ENCODE assay signal across 13 mouse cellular contexts in the genomic region with DNA sequence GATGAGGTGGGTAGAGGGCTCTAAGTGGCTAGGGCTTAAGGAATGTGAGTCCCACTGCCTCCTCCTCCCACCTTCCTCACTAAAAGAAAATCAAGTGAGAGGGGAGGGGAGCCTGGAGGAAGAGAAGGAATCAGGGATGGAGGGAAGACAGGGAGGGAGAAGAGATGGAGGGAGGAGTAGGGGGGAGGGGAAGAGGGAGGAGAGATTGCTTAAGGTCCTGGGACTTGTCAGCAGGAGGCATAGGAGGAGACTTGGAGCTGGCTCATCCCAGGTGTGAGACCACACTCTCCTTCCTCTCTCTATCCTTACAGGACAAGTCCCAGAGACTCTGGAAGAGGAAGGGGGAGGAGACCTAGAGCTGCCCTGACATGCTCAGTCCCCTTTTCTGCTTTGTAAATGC.
DNase-seq lines count a peak whose midpoint lies in the region; ATAC-seq and TF ChIP-seq lines count a peak whose summit lies in the region.
"Had no signal": no experiment of that assay in that cellular context is flagged by ENCODE, and none has a peak within 500 bp of the region (broad histone marks: within the 10 kb centered on the region; RNA-seq: fewer than 3 reads in every experiment).

No protein-coding gene starts in this region.

- peak overlapping the region; percentile 75; the same call in 1 of the 2 replicates for H3K27ac ChIP-seq in heart, embryonic 10.5 days
- H3K27ac ChIP-seq in kidney, embryonic 16.5 days (ENCODE audit: low read length) = peak overlapping the region; percentile 85
- H3K27ac ChIP-seq in limb, embryonic 10.5 days = peak overlapping the region; percentile 39; the same call in 1 of the 2 replicates
- H3K27ac ChIP-seq: embryonic facial prominence, embryonic 13.5 days; left cerebral cortex, adult 2 months; liver, embryonic 13.5 days had no signal

- peaks cover 27% of the 10 kb centered on the region for H3K4me1 ChIP-seq in heart, embryonic 10.5 days
- H3K4me1 ChIP-seq in kidney, embryonic 16.5 days (ENCODE audit: insufficient read depth, low read length) = peaks cover 6% of the 10 kb centered on the region; the same call in 1 of the 2 replicates
- H3K4me1 ChIP-seq in limb, embryonic 10.5 days = 0 out of 2 replicates have a peak, but pooled peaks cover 8% of the 10 kb centered on the region
- H3K4me1 ChIP-seq: liver, embryonic 13.5 days had no signal

- H3K36me3 ChIP-seq in heart, embryonic 10.5 days = no peaks in the 10 kb centered on the region
- no peaks in the 10 kb centered on the region for H3K36me3 ChIP-seq in kidney, embryonic 16.5 days (ENCODE audit: insufficient read depth, low read length)
- peaks cover 7% of the 10 kb centered on the region for H3K36me3 ChIP-seq in C2C12 (ENCODE audit: control insufficient read depth, insufficient read depth)
- no peaks in the 10 kb centered on the region for H3K36me3 ChIP-seq in limb, embryonic 10.5 days
- H3K36me3 ChIP-seq: embryonic facial prominence, embryonic 13.5 days; liver, embryonic 13.5 days had no signal

- peak overlapping the region; percentile 62 for H3ac ChIP-seq in C2C12 (ENCODE audit: control insufficient read depth, insufficient read length, low read depth)

- H3K79me2 ChIP-seq in C2C12 (ENCODE audit: control insufficient read depth, insufficient read depth) = peaks cover 45% of the 10 kb centered on the region

- peaks cover 26% of the 10 kb centered on the region for H3K79me3 ChIP-seq in C2C12 (ENCODE audit: low read depth)

- no peaks in the 10 kb centered on the region; the same call in 1 of the 2 replicates for H3K27me3 ChIP-seq in heart, embryonic 10.5 days (ENCODE audit: insufficient read depth, poor library complexity, severe bottlenecking)
- no peaks in the 10 kb centered on the region for H3K27me3 ChIP-seq in kidney, embryonic 16.5 days (ENCODE audit: insufficient read depth, low read length)
- H3K27me3 ChIP-seq in C2C12 (ENCODE audit: control insufficient read depth, insufficient read depth, insufficient read length) = no peaks in the 10 kb centered on the region
- no peaks in the 10 kb centered on the region for H3K27me3 ChIP-seq in limb, embryonic 10.5 days (ENCODE audit: low read depth, poor library complexity, severe bottlenecking)
- H3K27me3 ChIP-seq: embryonic facial prominence, embryonic 13.5 days; liver, embryonic 13.5 days had no signal

- DNase-seq in heart, embryonic 10.5 days (ENCODE audit: low spot score) = no peak
- DNase-seq in heart, adult 9 months (ENCODE audit: low spot score in 2 of 2) = no peak
- no peak for DNase-seq in kidney, adult 8-10 months
- DNase-seq in limb, embryonic 10.5 days (ENCODE audit: low spot score) = no peak
- DNase-seq in urinary bladder, postnatal 36 days (ENCODE audit: low spot score in 2 of 2) = no peak
- DNase-seq: cerebellum, adult 18-20 months; liver, embryonic 13.5 days; thymus, postnatal 25 days had no signal

- peak overlapping the region; percentile 27 for H3K4me2 ChIP-seq in kidney, embryonic 16.5 days (replicated peaks; ENCODE audit: low read depth, low read length)
- H3K4me2 ChIP-seq: embryonic facial prominence, embryonic 13.5 days; liver, embryonic 13.5 days had no signal

- H3K4me3 ChIP-seq in heart, embryonic 10.5 days = no peak overlapping the region
- peak overlapping the region; percentile 1; the same call in 1 of the 2 replicates for H3K4me3 ChIP-seq in kidney, embryonic 16.5 days (ENCODE audit: low read length)
- H3K4me3 ChIP-seq in C2C12 (ENCODE audit: insufficient read depth, poor library complexity, severe bottlenecking) = peak overlapping the region; percentile 31
- no peak overlapping the region for H3K4me3 ChIP-seq in limb, embryonic 10.5 days
- H3K4me3 ChIP-seq: embryonic facial prominence, embryonic 13.5 days; left cerebral cortex, adult 2 months; liver, embryonic 13.5 days had no signal

- H3K9me3 ChIP-seq in heart, embryonic 10.5 days = no peaks in the 10 kb centered on the region
- H3K9me3 ChIP-seq in kidney, embryonic 16.5 days (ENCODE audit: low read length) = no peaks in the 10 kb centered on the region
- no peaks in the 10 kb centered on the region for H3K9me3 ChIP-seq in limb, embryonic 10.5 days (replicated peaks)
- H3K9me3 ChIP-seq: embryonic facial prominence, embryonic 13.5 days; liver, embryonic 13.5 days had no signal

- ATAC-seq in kidney, embryonic 16.5 days (ENCODE audit: low FRiP score, low TSS enrichment) = 0 out of 2 replicates have a peak, but pooled peaks have one; percentile 25
- no peak for ATAC-seq in megakaryocyte, adult 5-6 weeks (ENCODE audit: poor library complexity, severe bottlenecking)

- no peak for TF ChIP-seq CTCF in C2C12 (IDR thresholded peaks at IDR 0.05; ENCODE audit: control insufficient read depth, insufficient read depth, insufficient read length)

- peak overlapping the region; percentile 38; the same call in 1 of the 2 replicates for H3K9ac ChIP-seq in kidney, embryonic 16.5 days (replicated peaks; ENCODE audit: low read length)
- H3K9ac ChIP-seq: embryonic facial prominence, embryonic 13.5 days; liver, embryonic 13.5 days had no signal

TF ChIP-seq in C2C12, 6 proteins besides CTCF, POLR2A, EP300 and RAD21:
- no peak for TF ChIP-seq FOSL1 (IDR thresholded peaks at IDR 0.05; ENCODE audit: insufficient read depth, low read length, poor library complexity, severe bottlenecking)
- peak; percentile 86 for TF ChIP-seq CEBPB (IDR thresholded peaks at IDR 0.05; ENCODE audit: low read depth)

Comparison
In these comparisons a context has a peak if more than half of its experiments do, and no peak if none do; other contexts are left out.
1. H3K4me3 ChIP-seq: peak in kidney, embryonic 16.5 days (single experiment) and C2C12 (single experiment); none in heart, embryonic 10.5 days (single experiment) and limb, embryonic 10.5 days (single experiment).
2. Peak in every context shown above with its lines, with median percentiles within 50 percentile points of each other: H3K27ac ChIP-seq.